9 mouse cellular contexts compared by ENCODE assay signal in genomic region chr1:133210766-133211165, GRCm38 (mm10). TPM values are rescaled to one million over a fixed set of nuclear protein-coding genes. Genes with fewer than 3 reads are reported as not detected.
DNase-seq lines count a peak whose midpoint lies in the region; ATAC-seq and TF ChIP-seq lines count a peak whose summit lies in the region.
"Had no signal": no experiment of that assay in that cellular context is flagged by ENCODE, and none has a peak within 500 bp of the region (broad histone marks: within the 10 kb centered on the region; RNA-seq: fewer than 3 reads in every experiment).

No protein-coding gene starts in this region.

- TF ChIP-seq CTCF in lung, adult 2 months (IDR thresholded peaks at IDR 0.05; ENCODE audit: insufficient read depth, low read length), result no peak

- no peak overlapping the region for H3K4me3 ChIP-seq in hindbrain, embryonic 10.5 days
- H3K4me3 ChIP-seq in hindbrain, embryonic 11.5 days (ENCODE audit: low read depth, low read length), result no peak overlapping the region
- no peak overlapping the region for H3K4me3 ChIP-seq in hindbrain, embryonic 15.5 days
- H3K4me3 ChIP-seq in lung, adult 2 months (replicated peaks; ENCODE audit: extremely low read depth, low read depth, low read length), result no peak overlapping the region
- H3K4me3 ChIP-seq: megakaryocyte, embryonic 14.5 days had no signal

- no peak overlapping the region; the same call in 1 of the 2 replicates for H3K9ac ChIP-seq in hindbrain, embryonic 11.5 days (ENCODE audit: low read depth, low read length)
- no peak overlapping the region for H3K9ac ChIP-seq in hindbrain, embryonic 15.5 days

- no peak for TF ChIP-seq POLR2A in lung, adult 2 months (IDR thresholded peaks at IDR 0.05; ENCODE audit: borderline replicate concordance, extremely low read depth, low read depth, low read length)

- H3K9me3 ChIP-seq in hindbrain, embryonic 10.5 days, result no peaks in the 10 kb centered on the region
- no peaks in the 10 kb centered on the region for H3K9me3 ChIP-seq in hindbrain, embryonic 11.5 days (ENCODE audit: control insufficient read depth, low read length)
- H3K9me3 ChIP-seq in hindbrain, embryonic 15.5 days, result no peaks in the 10 kb centered on the region
- H3K9me3 ChIP-seq: megakaryocyte, embryonic 14.5 days had no signal

- H3K4me1 ChIP-seq in hindbrain, embryonic 10.5 days (replicated peaks), result peaks cover 73% of the 10 kb centered on the region
- H3K4me1 ChIP-seq in hindbrain, embryonic 11.5 days (replicated peaks; ENCODE audit: control insufficient read depth, insufficient read depth, low read length), result peaks cover 24% of the 10 kb centered on the region
- H3K4me1 ChIP-seq in hindbrain, embryonic 15.5 days (replicated peaks), result peaks cover 44% of the 10 kb centered on the region
- no peaks in the 10 kb centered on the region for H3K4me1 ChIP-seq in lung, adult 2 months (ENCODE audit: control insufficient read depth, insufficient read depth, low read length)

- no peak for ATAC-seq in hindbrain, embryonic 11.5 days (ENCODE audit: low FRiP score)
- no peak for ATAC-seq in hindbrain, embryonic 15.5 days (ENCODE audit: low FRiP score, low read depth)
- ATAC-seq in activated CD4-positive, CD25-positive, alpha-beta regulatory T cell, adult 4 months, result no peak

- no peaks in the 10 kb centered on the region for H3K36me3 ChIP-seq in hindbrain, embryonic 10.5 days
- no peaks in the 10 kb centered on the region for H3K36me3 ChIP-seq in hindbrain, embryonic 11.5 days (ENCODE audit: control insufficient read depth, insufficient read depth, low read length)
- no peaks in the 10 kb centered on the region for H3K36me3 ChIP-seq in hindbrain, embryonic 15.5 days

- H3K27ac ChIP-seq in hindbrain, embryonic 10.5 days, result peak overlapping the region; percentile 87
- H3K27ac ChIP-seq in hindbrain, embryonic 11.5 days (ENCODE audit: low read depth, low read length), result no peak overlapping the region; the same call in 1 of the 2 replicates
- 0 out of 2 replicates have a peak overlapping the region, but pooled peaks have one; percentile 57 for H3K27ac ChIP-seq in hindbrain, embryonic 15.5 days (replicated peaks)

- no peak for DNase-seq in hindbrain, embryonic 10.5 days (ENCODE audit: low spot score)
- DNase-seq in hindbrain, embryonic 11.5 days (ENCODE audit: low spot score), result no peak
- peak; percentile 78 for DNase-seq in adrenal gland, adult 8-10 months
- DNase-seq in gastrocnemius, postnatal 25 days, result peak; percentile 63
- no peak for DNase-seq in left cerebral cortex, adult 11 months (ENCODE audit: low spot score)
- DNase-seq in lung, adult 2 months, result no peak

- peaks cover 12% of the 10 kb centered on the region; the same call in 1 of the 2 replicates for H3K27me3 ChIP-seq in hindbrain, embryonic 10.5 days (ENCODE audit: insufficient read depth, poor library complexity, severe bottlenecking)
- H3K27me3 ChIP-seq in hindbrain, embryonic 11.5 days (ENCODE audit: control insufficient read depth, insufficient read depth, low read length), result no peaks in the 10 kb centered on the region; the same call in 1 of the 2 replicates
- H3K27me3 ChIP-seq in hindbrain, embryonic 15.5 days, result no peaks in the 10 kb centered on the region

- WGBS in hindbrain, embryonic 10.5 days, result 76% methylated on average over 7 of the region's 7 CpGs
- WGBS in hindbrain, embryonic 11.5 days, result 69% methylated on average over 7 of the region's 7 CpGs
- 64% methylated on average over 7 of the region's 7 CpGs for WGBS in hindbrain, embryonic 15.5 days
- WGBS in lung, adult 2 months, result 74% methylated on average over 7 of the region's 7 CpGs

- H3K4me2 ChIP-seq in hindbrain, embryonic 11.5 days (replicated peaks; ENCODE audit: low read depth, low read length), result no peak overlapping the region
- no peak overlapping the region for H3K4me2 ChIP-seq in hindbrain, embryonic 15.5 days

RNA-seq across cellular contexts. Expression of gene Plekha6, which starts 46.8 kb away (rescaled TPM):
- 8.8 and 17.4 TPM in 2 replicates for polyA plus RNA-seq in hindbrain, embryonic 10.5 days (2016; fragmentation: Nextera tagmentation; extraction: Ambion mirVana)
- polyA plus RNA-seq in hindbrain, embryonic 11.5 days (2014; fragmentation: Nextera tagmentation; extraction: Ambion mirVana), result 14.6 and 22.1 TPM in 2 replicates
- total RNA-seq in adrenal gland, adult 8-10 months (2022), result 10 to 100 TPM; 16.1 to 56.7 (median 33.1) TPM
- total RNA-seq in gastrocnemius, postnatal 25 days (2021), result 10 to 100 TPM; 12.7 to 14.4 TPM
- polyA plus RNA-seq in hindbrain, embryonic 15.5 days (2015; fragmentation: Nextera tagmentation; extraction: Ambion mirVana), result 17.2 and 19.9 TPM in 2 replicates
- polyA plus RNA-seq in activated CD4-positive, CD25-positive, alpha-beta regulatory T cell, adult 4 months (2017; shearing (Covaris generic)), result under 1 TPM in 1 of 2 experiments, not detected in 1; 0.06 TPM
- 38.4 and 39.4 TPM in 2 replicates for polyA plus RNA-seq in lung, adult 2 months (2012; rRNA removed)

Comparison
In these comparisons a context has a peak if more than half of its experiments do, and no peak if none do; other contexts are left out.
1. DNase-seq: peak in adrenal gland, adult 8-10 months (single experiment) and gastrocnemius, postnatal 25 days (single experiment); none in hindbrain, embryonic 10.5 days (single experiment), hindbrain, embryonic 11.5 days (single experiment), left cerebral cortex, adult 11 months (single experiment) and lung, adult 2 months (single experiment).